Mouse (Mus musculus) lung, adult 2 months (tissue): Measurements from ENCODE around the gene Nol4l. TPM values are rescaled to one million over a fixed set of nuclear protein-coding genes. Genes with fewer than 3 reads are reported as not detected.
A peak's percentile ranks its signal among the peaks of the same experiment; 100 is the strongest.

ENCODE experiments used
- DNase-seq: peaks from one replicate; pipeline ENCODE4 v3.0.0; 2022
- H3K4me1 ChIP-seq: fragments of 200-500 bp; 2 replicates; pipeline ENCODE4 v1.6.1; 2011; ENCODE audit warnings: low read length; ENCODE audit not compliant: control insufficient read depth, insufficient read depth
- H3K4me3 ChIP-seq: fragments of 200-500 bp; replicated peaks from 2 replicates; pipeline ENCODE3; 2011; ENCODE audit warnings: low read depth, mild to moderate bottlenecking, control low read depth, low read length; ENCODE audit errors: extremely low read depth
- CTCF ChIP-seq: fragments of 200-500 bp; IDR thresholded peaks from 2 replicates; pipeline ENCODE4 v1.5.1; 2011; ENCODE audit warnings: mild to moderate bottlenecking, low read length, control low read depth; ENCODE audit not compliant: insufficient read depth
- POLR2A ChIP-seq: fragments of 200-500 bp; IDR thresholded peaks from 2 replicates; pipeline ENCODE4 v1.6.1; 2011; ENCODE audit warnings: low read depth, mild to moderate bottlenecking, control low read depth, low read length, borderline replicate concordance; ENCODE audit errors: extremely low read depth
- WGBS: fragments of 180-500 bp; shearing (Covaris S2); methylation state at CpG from one replicate; pipeline ENCODE4 v1.1.7; 2018; 5-methylcytosine and 5-hydroxymethylcytosine counted together
- polyA plus RNA-seq: library from polyadenylated mRNA; depleted of rRNA; stranded (reverse); fragments of >200 nt; gene quantifications from 2 replicates; pipeline ENCODE4 v1.2.3, GENCODE M21; 2012

The Nol4l gene
- polyA plus RNA-seq, 1 experiment = 14.7 TPM

DNA sequence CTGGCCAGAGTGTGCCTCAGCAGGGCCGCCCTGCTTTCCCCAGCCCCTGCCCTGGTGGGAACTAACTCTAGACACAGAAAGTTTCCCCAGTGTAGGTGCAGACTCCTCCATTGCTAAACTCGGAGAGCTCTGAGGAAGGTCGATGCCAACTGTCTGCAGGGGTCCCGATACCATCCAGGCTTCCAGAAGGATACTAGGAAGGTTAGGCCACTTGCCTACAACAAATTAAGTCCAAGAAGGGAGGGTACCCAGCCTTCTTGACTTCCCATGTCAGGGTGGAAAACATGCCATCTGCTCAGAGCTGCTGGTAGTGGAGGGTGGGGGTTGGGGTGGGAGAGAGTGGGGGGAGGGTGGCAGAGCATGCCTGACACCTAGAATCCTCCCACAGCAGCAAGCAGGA, 15.0 kb upstream of the Nol4l start:
- Histone ChIP-seq H3K4me1 (no peaks in the 10 kb centered on the region), H3K4me3 (no peak overlapping the region)
- WGBS = 75% methylated on average over 4 of the region's 4 CpGs
- DNase-seq = no peak
- no peak for TF ChIP-seq POLR2A
- TF ChIP-seq CTCF = no peak

DNA sequence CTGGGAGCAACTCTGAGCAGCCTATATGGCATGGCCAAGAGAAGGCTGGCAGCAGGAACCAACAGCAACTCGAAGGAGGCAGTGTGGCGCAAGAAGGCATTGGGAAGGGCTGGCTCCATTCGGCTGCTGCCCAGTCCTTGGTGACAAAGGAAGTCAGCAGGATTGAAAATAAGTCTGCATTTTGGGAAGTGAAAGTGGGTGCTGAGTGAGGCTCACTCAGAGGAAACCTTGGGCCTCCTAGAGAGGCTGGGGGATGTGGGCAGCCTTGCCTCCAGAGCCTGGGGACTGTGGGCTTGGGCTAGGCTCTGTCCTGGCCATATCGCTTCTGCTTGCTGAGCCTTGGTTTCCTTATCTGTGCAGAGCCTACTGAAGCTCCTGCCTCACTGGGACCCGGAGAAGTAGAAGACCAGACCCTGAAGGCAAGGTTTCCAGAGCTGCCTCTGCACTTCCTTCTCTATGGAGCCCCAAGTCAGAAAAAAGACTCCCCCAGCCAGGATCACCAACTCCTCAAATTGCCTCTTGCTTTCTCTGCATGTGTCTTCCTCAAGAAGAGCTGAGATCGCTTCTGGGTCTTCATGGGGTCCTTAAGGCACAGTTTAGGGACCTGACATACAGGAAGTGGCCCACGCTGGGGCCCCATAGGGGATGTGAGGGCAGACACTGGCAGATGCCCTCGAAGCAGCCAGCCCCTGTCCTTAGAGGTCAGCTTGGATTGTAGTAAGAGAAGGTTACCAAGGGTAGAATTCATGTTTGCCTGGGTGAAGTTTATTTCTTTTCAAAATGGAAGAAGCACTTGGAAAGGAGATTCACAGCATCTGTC, 14.3 kb upstream of the Nol4l start:
- 66% methylated on average over 8 of the region's 8 CpGs for WGBS
- DNase-seq = no peak
- no peaks in the 10 kb centered on the region for H3K4me1 ChIP-seq
- TF ChIP-seq POLR2A (no peak), CTCF (no peak)
- no peak overlapping the region for H3K4me3 ChIP-seq

DNA sequence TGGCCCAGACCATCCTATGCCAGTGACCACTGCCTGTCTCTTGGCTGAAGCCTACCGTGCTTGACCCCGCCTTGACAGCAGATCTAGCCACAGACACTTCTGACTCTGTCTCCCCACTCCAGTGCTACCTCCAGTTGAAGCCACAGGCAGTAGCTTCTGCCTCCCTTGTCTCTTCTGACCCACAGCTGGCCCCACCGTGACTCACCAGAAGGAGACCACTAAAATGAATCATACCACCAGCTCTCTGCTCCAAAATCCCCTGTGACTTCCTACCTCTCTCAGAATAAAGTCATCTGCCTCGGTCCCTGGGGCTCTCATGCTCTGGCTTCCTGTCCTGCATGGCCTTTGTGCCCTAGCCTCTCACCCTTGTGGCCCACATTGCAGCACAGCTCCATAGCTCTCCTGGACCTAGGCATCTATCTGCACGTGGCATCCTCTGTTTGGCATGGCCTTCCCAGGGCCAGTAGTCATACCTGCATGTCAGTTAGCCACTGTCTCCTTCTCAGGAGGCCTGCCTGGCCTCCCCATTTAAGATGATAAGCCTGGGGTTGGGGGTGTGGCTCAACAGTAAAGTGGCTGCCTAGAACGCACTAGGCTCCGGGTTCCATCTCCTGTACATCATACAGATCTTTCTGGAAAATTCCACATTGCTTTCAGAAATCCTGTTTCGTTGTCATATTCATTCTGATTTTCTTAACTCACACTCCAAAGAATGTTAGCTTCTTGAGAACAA, 13.3 kb upstream of the Nol4l start:
- no peak for DNase-seq
- TF ChIP-seq CTCF (no peak), POLR2A (no peak)
- Histone ChIP-seq H3K4me1 (no peaks in the 10 kb centered on the region), H3K4me3 (no peak overlapping the region)
- WGBS = 78% methylated on average over 8 of the region's 8 CpGs

DNA sequence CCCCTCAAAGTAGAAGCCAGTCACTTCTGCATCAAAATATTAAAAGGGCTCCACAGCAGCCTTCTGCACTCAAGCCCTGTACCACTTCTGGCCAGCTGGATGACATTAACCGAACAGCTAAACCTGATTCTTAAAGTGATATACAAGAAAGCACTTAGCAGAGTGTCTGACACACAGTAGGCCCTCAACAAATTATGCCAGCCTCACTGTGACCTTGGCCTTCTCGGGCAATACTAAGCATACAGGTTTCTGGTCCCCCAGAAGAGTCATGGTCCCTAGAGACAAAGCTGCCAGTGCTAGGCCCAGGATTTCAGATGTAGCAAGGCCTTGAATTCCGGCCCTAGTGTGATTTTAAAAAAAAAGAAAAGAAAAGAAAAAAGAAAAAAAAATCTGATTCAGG, 9.1 kb upstream of the Nol4l start:
- WGBS = 79% methylated on average over 3 of the region's 3 CpGs
- DNase-seq = no peak

DNA sequence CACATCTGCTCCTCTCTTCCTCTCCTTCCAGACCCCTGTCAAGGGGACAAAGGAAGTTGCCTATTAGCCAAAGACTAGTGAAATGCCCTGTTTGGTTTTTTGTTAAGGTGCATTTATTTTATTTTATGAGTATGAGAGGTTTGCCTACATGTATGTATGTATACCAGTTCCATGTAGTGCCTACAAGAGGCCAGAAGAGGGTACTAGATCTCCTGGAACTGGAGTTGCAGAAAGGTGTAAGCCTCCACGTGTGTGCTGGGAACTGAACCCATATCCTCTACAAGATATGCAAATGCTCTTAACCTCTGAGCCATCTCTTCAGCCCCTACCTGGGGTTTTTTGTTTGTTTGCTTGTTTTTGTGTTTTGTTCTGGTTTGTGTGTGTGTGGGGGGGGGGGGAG, 4.2 kb upstream of the Nol4l start:
- no peak for TF ChIP-seq POLR2A
- no peak for TF ChIP-seq CTCF

More for the DNA sequence above, 9.1 kb upstream of the Nol4l start:
- H3K4me1 ChIP-seq = no peaks in the 10 kb centered on the region
- TF ChIP-seq CTCF = no peak
- TF ChIP-seq POLR2A = no peak
- H3K4me3 ChIP-seq = no peak overlapping the region

DNA sequence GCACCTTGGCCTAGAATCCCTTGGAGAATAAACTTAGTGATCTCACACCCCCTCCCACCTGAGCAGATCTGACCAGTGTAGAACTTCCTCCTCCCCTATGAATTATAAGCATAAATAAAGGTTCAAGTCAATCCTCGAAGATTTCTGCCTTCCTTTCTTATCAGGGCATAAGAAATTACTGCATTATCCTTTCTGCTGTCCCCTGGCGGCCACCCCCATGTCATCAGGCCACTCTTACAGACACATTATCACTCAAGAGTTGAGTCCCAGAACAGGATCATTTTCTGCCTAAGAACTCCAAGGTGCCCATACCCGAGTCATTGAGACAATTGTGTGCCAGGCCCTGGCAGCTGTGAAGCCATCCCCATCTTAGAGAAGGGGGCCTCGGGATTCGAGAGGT, 1.2 kb upstream of the Nol4l start:
- no peak for DNase-seq
- WGBS = 51% methylated on average over 5 of the region's 5 CpGs
- no peak overlapping the region for H3K4me3 ChIP-seq
- TF ChIP-seq POLR2A (no peak), CTCF (no peak)
- no peaks in the 10 kb centered on the region for H3K4me1 ChIP-seq

More for the DNA sequence above, 4.2 kb upstream of the Nol4l start:
- no peak overlapping the region for H3K4me3 ChIP-seq
- H3K4me1 ChIP-seq = no peaks in the 10 kb centered on the region
- no peak for DNase-seq
- WGBS = 67% methylated on average over 1 of the region's 1 CpGs

DNA sequence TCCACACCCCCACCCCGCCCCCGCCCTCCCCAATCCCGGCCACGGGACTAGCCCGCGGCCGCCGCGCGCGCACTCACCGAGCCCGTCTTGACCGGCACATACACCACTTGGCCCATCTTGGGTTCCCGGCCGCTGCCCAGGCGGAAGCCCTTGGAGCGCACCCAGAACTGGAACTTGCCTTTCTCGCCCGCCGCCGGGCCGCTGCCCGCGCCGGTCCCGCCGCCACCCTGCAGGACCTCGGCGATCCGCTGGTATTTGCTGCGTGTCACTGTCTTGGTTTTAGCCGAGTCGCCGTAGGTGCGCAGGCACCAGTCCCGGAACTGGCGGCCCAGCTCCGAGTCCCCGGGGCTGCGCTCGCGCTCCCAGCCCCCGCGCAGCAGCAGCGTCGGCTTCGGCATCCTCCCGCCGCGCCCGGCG, 398 bp downstream of the Nol4l start:
- WGBS = under 1% methylated on average over 53 of the region's 53 CpGs
- DNase-seq = peak; percentile 53

DNA sequence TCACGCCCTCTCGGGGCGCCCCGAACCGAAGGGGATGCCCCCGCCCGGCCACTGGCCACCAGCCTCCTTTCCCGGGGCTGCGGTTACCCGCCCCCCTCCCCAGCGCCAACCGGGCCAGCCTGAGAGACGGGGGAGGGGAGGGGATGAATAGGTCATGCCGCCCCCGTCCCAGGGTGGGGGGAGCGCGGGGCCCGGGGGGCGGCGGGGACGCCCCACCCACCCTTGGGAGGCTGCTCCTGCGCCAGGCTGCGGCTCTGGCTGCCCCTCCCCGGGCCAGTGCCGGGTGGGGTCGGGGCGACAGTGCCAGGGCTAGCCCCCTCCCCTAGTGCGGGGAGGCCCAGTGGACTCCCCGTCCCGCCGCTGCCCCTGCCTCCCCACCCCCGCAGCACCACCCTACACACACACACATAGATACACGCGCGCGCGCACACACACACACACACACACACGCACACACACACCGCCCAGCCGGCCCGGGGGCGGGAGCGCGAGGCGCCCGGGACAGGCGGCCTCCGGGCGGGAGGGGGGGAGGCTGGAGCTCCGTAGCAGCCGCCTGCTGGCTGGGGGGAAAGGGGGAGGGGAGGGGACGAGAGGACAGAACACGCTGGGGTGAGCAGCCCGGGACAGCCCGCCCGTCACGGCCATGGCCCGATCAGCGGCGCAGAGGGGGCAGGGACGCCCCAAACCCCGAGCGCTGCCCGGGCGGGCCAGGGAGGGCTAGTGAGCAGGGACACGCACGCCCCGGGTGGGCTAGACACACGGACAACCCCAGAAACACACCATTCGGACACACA, 1.0 kb downstream of the Nol4l start:
- Histone ChIP-seq H3K4me3 (peak overlapping the region; percentile 64), H3K4me1 (no peaks in the 10 kb centered on the region)
- 1% methylated on average over 37 of the region's 70 CpGs for WGBS
- no peak for DNase-seq
- TF ChIP-seq CTCF (no peak), POLR2A (no peak)

More for the DNA sequence above, 398 bp downstream of the Nol4l start:
- peak overlapping the region; percentile 64 for H3K4me3 ChIP-seq
- TF ChIP-seq POLR2A (no peak), CTCF (no peak)
- no peaks in the 10 kb centered on the region for H3K4me1 ChIP-seq
